18 mouse cellular contexts compared by ENCODE assay signal in the genomic region with DNA sequence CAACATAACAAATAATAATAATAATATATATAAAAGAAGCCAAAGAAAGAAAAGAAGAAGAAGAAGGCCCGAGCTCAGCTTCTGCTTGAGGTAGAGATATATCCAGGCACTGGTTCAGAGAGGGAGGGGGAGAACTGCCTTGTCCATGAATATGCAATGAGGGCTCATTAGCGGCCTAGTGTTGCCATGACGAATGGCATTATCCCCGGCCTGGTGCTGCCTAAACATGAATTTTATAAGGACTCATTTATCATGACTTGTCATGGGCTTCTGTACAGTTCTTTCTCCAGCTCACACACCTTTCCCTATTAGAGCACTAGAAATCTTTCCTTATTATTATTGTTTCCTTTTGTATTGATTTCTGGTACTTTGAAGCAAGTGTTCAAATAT. TPM values are rescaled to one million over a fixed set of nuclear protein-coding genes. Genes with fewer than 3 reads are reported as not detected.
A peak's percentile ranks its signal among the peaks of the same experiment; 100 is the strongest.
DNase-seq lines count a peak whose midpoint lies in the region; ATAC-seq and TF ChIP-seq lines count a peak whose summit lies in the region.
"Had no signal": no experiment of that assay in that cellular context is flagged by ENCODE, and none has a peak within 500 bp of the region (broad histone marks: within the 10 kb centered on the region; RNA-seq: fewer than 3 reads in every experiment).

No protein-coding gene starts in this region.

- H3K9ac ChIP-seq in neural tube, embryonic 12.5 days: no peak overlapping the region
- H3K9ac ChIP-seq in neural tube, embryonic 15.5 days (replicated peaks): no peak overlapping the region
- H3K9ac ChIP-seq in forebrain, postnatal 0 days: no peak overlapping the region
- H3K9ac ChIP-seq in midbrain, embryonic 12.5 days (replicated peaks): no peak overlapping the region
- H3K9ac ChIP-seq: limb, embryonic 13.5 days had no signal

- 0 out of 2 replicates have a peak, but pooled peaks cover 5% of the 10 kb centered on the region for H3K4me1 ChIP-seq in neural tube, embryonic 12.5 days
- no peaks in the 10 kb centered on the region for H3K4me1 ChIP-seq in neural tube, embryonic 15.5 days
- H3K4me1 ChIP-seq in forebrain, postnatal 0 days (ENCODE audit: insufficient read depth): no peaks in the 10 kb centered on the region
- peaks cover 7% of the 10 kb centered on the region for H3K4me1 ChIP-seq in midbrain, embryonic 12.5 days
- H3K4me1 ChIP-seq: limb, embryonic 13.5 days had no signal

- no peaks in the 10 kb centered on the region; the same call in 1 of the 2 replicates for H3K27me3 ChIP-seq in neural tube, embryonic 12.5 days (replicated peaks)
- H3K27me3 ChIP-seq in neural tube, embryonic 15.5 days (replicated peaks): no peaks in the 10 kb centered on the region
- no peaks in the 10 kb centered on the region for H3K27me3 ChIP-seq in forebrain, postnatal 0 days (ENCODE audit: insufficient read depth, low read length)
- H3K27me3 ChIP-seq in midbrain, embryonic 12.5 days: no peaks in the 10 kb centered on the region
- H3K27me3 ChIP-seq: limb, embryonic 13.5 days had no signal

- H3K4me2 ChIP-seq in neural tube, embryonic 12.5 days (replicated peaks): no peak overlapping the region
- H3K4me2 ChIP-seq in neural tube, embryonic 15.5 days: no peak overlapping the region
- no peak overlapping the region for H3K4me2 ChIP-seq in forebrain, postnatal 0 days (ENCODE audit: low read depth)
- no peak overlapping the region for H3K4me2 ChIP-seq in midbrain, embryonic 12.5 days (replicated peaks)
- H3K4me2 ChIP-seq: limb, embryonic 13.5 days had no signal

- no peaks in the 10 kb centered on the region for H3K9me3 ChIP-seq in neural tube, embryonic 12.5 days
- no peaks in the 10 kb centered on the region for H3K9me3 ChIP-seq in neural tube, embryonic 15.5 days (replicated peaks)
- H3K9me3 ChIP-seq in forebrain, postnatal 0 days (ENCODE audit: low read length): no peaks in the 10 kb centered on the region
- H3K9me3 ChIP-seq in midbrain, embryonic 12.5 days: no peaks in the 10 kb centered on the region
- H3K9me3 ChIP-seq: limb, embryonic 13.5 days had no signal

- 13% methylated on average over 4 of the region's 4 CpGs for whole genome bisulfite sequencing in neural tube, embryonic 12.5 days
- WGBS in neural tube, embryonic 15.5 days: 16% methylated on average over 4 of the region's 4 CpGs
- 9% methylated on average over 4 of the region's 4 CpGs for WGBS in forebrain, postnatal 0 days
- WGBS in midbrain, embryonic 12.5 days: 25% methylated on average over 4 of the region's 4 CpGs

- H3K36me3 ChIP-seq in neural tube, embryonic 12.5 days: no peaks in the 10 kb centered on the region
- H3K36me3 ChIP-seq in neural tube, embryonic 15.5 days: no peaks in the 10 kb centered on the region
- H3K36me3 ChIP-seq in forebrain, postnatal 0 days (ENCODE audit: insufficient read depth): no peaks in the 10 kb centered on the region
- no peaks in the 10 kb centered on the region for H3K36me3 ChIP-seq in midbrain, embryonic 12.5 days
- H3K36me3 ChIP-seq: limb, embryonic 13.5 days had no signal

- no peak for TF ChIP-seq CTCF in forebrain, postnatal 0 days (IDR thresholded peaks at IDR 0.05; ENCODE audit: low read depth)

- peak; percentile 95 for ATAC-seq in neural tube, embryonic 12.5 days (ENCODE audit: low FRiP score, low read depth)
- ATAC-seq in neural tube, embryonic 15.5 days (ENCODE audit: low FRiP score): no peak
- peak; percentile 91 for ATAC-seq in forebrain, postnatal 0 days
- ATAC-seq in midbrain, embryonic 12.5 days (ENCODE audit: low FRiP score, low read depth): peak; percentile 97
- ATAC-seq in erythroid progenitor cell, adult 5-6 weeks (replicated peaks; ENCODE audit: low FRiP score, poor library complexity, severe bottlenecking): no peak

- H3K4me3 ChIP-seq in neural tube, embryonic 12.5 days: no peak overlapping the region
- no peak overlapping the region for H3K4me3 ChIP-seq in neural tube, embryonic 15.5 days (replicated peaks)
- H3K4me3 ChIP-seq in forebrain, postnatal 0 days (ENCODE audit: low read depth, low read length): no peak overlapping the region
- H3K4me3 ChIP-seq in midbrain, embryonic 12.5 days: no peak overlapping the region
- H3K4me3 ChIP-seq: erythroblast, embryonic 14.5 days; gastrocnemius, adult 2 months; limb, embryonic 13.5 days had no signal

- DNase-seq in forebrain, postnatal 0 days: peak; percentile 47
- DNase-seq in ovary, postnatal 10 days (ENCODE audit: low spot score): no peak
- no peak for DNase-seq in right cerebral cortex, adult 2 months (ENCODE audit: low spot score in 2 of 2)
- DNase-seq in natural killer cell, adult 2 months (ENCODE audit: low spot score in 2 of 2): no peak
- DNase-seq: adrenal gland, postnatal 36 days; B cell, adult 2 months; cerebellum, adult 11 months; gastrocnemius, adult 2 months; heart, postnatal 36 days; kidney, adult 11 months; layer of hippocampus, postnatal 36 days; right cerebral cortex, adult 18-20 months had no signal

- H3K27ac ChIP-seq in neural tube, embryonic 12.5 days: no peak overlapping the region
- no peak overlapping the region for H3K27ac ChIP-seq in neural tube, embryonic 15.5 days (replicated peaks)
- H3K27ac ChIP-seq in forebrain, postnatal 0 days (ENCODE audit: low read depth, low read length): no peak overlapping the region
- H3K27ac ChIP-seq in midbrain, embryonic 12.5 days (replicated peaks): no peak overlapping the region
- H3K27ac ChIP-seq: gastrocnemius, adult 2 months; limb, embryonic 13.5 days had no signal

RNA-seq across cellular contexts. Expression of gene Nr2f2, which starts 57.7 kb away (rescaled TPM):
- polyA plus RNA-seq in neural tube, embryonic 12.5 days (2016; fragmentation: Nextera tagmentation; extraction: Ambion mirVana): 101 and 103 TPM in 2 replicates
- 60.3 and 62.5 TPM in 2 replicates for polyA plus RNA-seq in neural tube, embryonic 15.5 days (2015; fragmentation: Nextera tagmentation; extraction: Ambion mirVana)
- total RNA-seq in forebrain, postnatal 0 days (2014; rRNA removed): 23.7 and 49.9 TPM in 2 replicates
- polyA plus RNA-seq in forebrain, postnatal 0 days (2015; fragmentation: Nextera tagmentation; extraction: Ambion mirVana): 46.4 and 92.8 TPM in 2 replicates
- polyA plus RNA-seq in midbrain, embryonic 12.5 days (2016; fragmentation: Nextera tagmentation; extraction: Ambion mirVana): 105 and 143 TPM in 2 replicates
- total RNA-seq in erythroid progenitor cell, adult 5-6 weeks (2015; ENCODE audit: low replicate concordance): not detected in 2 replicates
- total RNA-seq in erythroid progenitor cell, adult 5-6 weeks (2017; ENCODE audit: low replicate concordance): not detected in 2 replicates
- polyA plus RNA-seq: erythroblast, embryonic 14.5 days had no signal

Comparison
In these comparisons a context has a peak if more than half of its experiments do, and no peak if none do; other contexts are left out.
1. ATAC-seq: peak in neural tube, embryonic 12.5 days (single experiment), forebrain, postnatal 0 days (single experiment) and midbrain, embryonic 12.5 days (single experiment); none in neural tube, embryonic 15.5 days (single experiment) and erythroid progenitor cell, adult 5-6 weeks (single experiment).